Mouse (Mus musculus) midbrain, embryonic 14.5 days (tissue): ENCODE results near the gene Metrnl. TPM values are rescaled to one million over a fixed set of nuclear protein-coding genes. Genes with fewer than 3 reads are reported as not detected.

Experiments
- polyA plus RNA-seq: library from polyadenylated mRNA; unstranded; fragments of >200 nt; fragmentation: Nextera tagmentation; extraction: Ambion mirVana; gene quantifications from 2 replicates; pipeline ENCODE4 v1.2.1, GENCODE M21; 2014

Metrnl gene
- polyA plus RNA-seq, 1 experiment from 2014 or later, result 11.0 TPM

Other genes with a start within 250 kb of the Metrnl start
- 45.8 and 55.6 TPM in 2 replicates for gene Tbcd, start 249.6 kb upstream of the Metrnl start, polyA plus RNA-seq
- 0.12 and 0.38 TPM in 2 replicates for gene Zfp750, start 182.2 kb upstream of the Metrnl start, polyA plus RNA-seq
- gene B3gntl1, start 28.4 kb upstream of the Metrnl start, polyA plus RNA-seq, result 4.8 and 6.5 TPM in 2 replicates
- not detected in 2 replicates for gene Ptchd3, start 128.7 kb downstream of the Metrnl start, polyA plus RNA-seq